ENCODE assay signal across 29 mouse cellular contexts in genomic region chr16:92039966-92040365, GRCm38 (mm10). TPM values are rescaled to one million over a fixed set of nuclear protein-coding genes. Genes with fewer than 3 reads are reported as not detected.
A peak's percentile ranks its signal among the peaks of the same experiment; 100 is the strongest.
DNase-seq lines count a peak whose midpoint lies in the region; ATAC-seq and TF ChIP-seq lines count a peak whose summit lies in the region.
"Had no signal": no experiment of that assay in that cellular context is flagged by ENCODE, and none has a peak within 500 bp of the region (broad histone marks: within the 10 kb centered on the region; RNA-seq: fewer than 3 reads in every experiment).

No protein-coding gene starts in this region.

- no peaks in the 10 kb centered on the region for H3K36me3 ChIP-seq in intestine, postnatal 0 days (ENCODE audit: control insufficient read depth, insufficient read depth)
- H3K36me3 ChIP-seq in intestine, embryonic 15.5 days: no peaks in the 10 kb centered on the region
- no peaks in the 10 kb centered on the region for H3K36me3 ChIP-seq in stomach, postnatal 0 days (ENCODE audit: control insufficient read depth, insufficient read depth, low read length)
- H3K36me3 ChIP-seq: embryonic facial prominence, embryonic 12.5 days; embryonic facial prominence, embryonic 15.5 days; heart, embryonic 10.5 days; heart, embryonic 13.5 days had no signal

- no peak for ATAC-seq in intestine, postnatal 0 days
- ATAC-seq in intestine, embryonic 15.5 days: no peak
- no peak for ATAC-seq in stomach, postnatal 0 days (ENCODE audit: low FRiP score, low TSS enrichment)
- ATAC-seq: CD4-positive, CD25-positive, alpha-beta regulatory T cell, adult 4 months; forebrain, embryonic 14.5 days; forebrain, postnatal 0 days; hindbrain, postnatal 0 days; inflammation-experienced regulatory T-cells, adult 6 months had no signal

- WGBS in intestine, postnatal 0 days: 96% methylated on average over 11 of the region's 11 CpGs
- WGBS in intestine, embryonic 15.5 days: 95% methylated on average over 11 of the region's 11 CpGs
- 95% methylated on average over 11 of the region's 11 CpGs for WGBS in stomach, postnatal 0 days

- 0 out of 2 replicates have a peak overlapping the region, but pooled peaks have one; percentile 50 for H3K27ac ChIP-seq in intestine, postnatal 0 days (ENCODE audit: low read depth, low read length)
- H3K27ac ChIP-seq in intestine, embryonic 15.5 days: no peak overlapping the region
- H3K27ac ChIP-seq in stomach, postnatal 0 days (replicated peaks): no peak overlapping the region
- H3K27ac ChIP-seq: embryonic facial prominence, embryonic 12.5 days; embryonic facial prominence, embryonic 15.5 days; gastrocnemius, adult 2 months; heart, embryonic 10.5 days; heart, embryonic 13.5 days; hindbrain, embryonic 14.5 days; hindbrain, postnatal 0 days had no signal

- DNase-seq in ES-CJ7 (ENCODE audit: low read depth, low spot score) (peak; percentile 34), R1 (ENCODE audit: low read depth, low spot score) (peak; percentile 54)
- no peak for DNase-seq in stomach, postnatal 0 days (ENCODE audit: low spot score)
- no peak for DNase-seq in layer of hippocampus, postnatal 25 days (ENCODE audit: extremely low spot score in 1 of 2, low spot score in 1 of 2)
- DNase-seq: adrenal gland, adult 2 months; adrenal gland, postnatal 14 days; cerebellum, adult 11-12 months; cerebellum, adult 9-10 months; cerebellum, postnatal 25 days; forebrain, postnatal 0 days; gastrocnemius, adult 2 months; gastrocnemius, postnatal 14 days; heart, adult 18-20 months; heart, postnatal 14 days; heart, postnatal 4 days had no signal

- no peak for TF ChIP-seq EP300 in stomach, postnatal 0 days (optimal IDR thresholded peaks at IDR 0.05)

- H3K4me1 ChIP-seq in intestine, postnatal 0 days (replicated peaks; ENCODE audit: control insufficient read depth, insufficient read depth, low read length): no peaks in the 10 kb centered on the region; the same call in 1 of the 2 replicates
- no peaks in the 10 kb centered on the region for H3K4me1 ChIP-seq in intestine, embryonic 15.5 days (replicated peaks)
- no peaks in the 10 kb centered on the region for H3K4me1 ChIP-seq in stomach, postnatal 0 days (replicated peaks; ENCODE audit: control insufficient read depth, insufficient read depth)
- H3K4me1 ChIP-seq: embryonic facial prominence, embryonic 12.5 days; embryonic facial prominence, embryonic 15.5 days had no signal

- no peak for TF ChIP-seq CTCF in intestine, postnatal 0 days (IDR thresholded peaks at IDR 0.05; ENCODE audit: low read depth)
- peak; percentile 11; the same call in 1 of the 2 replicates for TF ChIP-seq CTCF in stomach, postnatal 0 days (IDR thresholded peaks at IDR 0.05; ENCODE audit: low read depth)

- H3K4me2 ChIP-seq in intestine, postnatal 0 days (replicated peaks; ENCODE audit: low read depth): no peak overlapping the region
- H3K4me2 ChIP-seq in intestine, embryonic 15.5 days (replicated peaks): no peak overlapping the region
- H3K4me2 ChIP-seq in stomach, postnatal 0 days (replicated peaks; ENCODE audit: low read depth): no peak overlapping the region
- H3K4me2 ChIP-seq: embryonic facial prominence, embryonic 12.5 days; embryonic facial prominence, embryonic 15.5 days; heart, embryonic 13.5 days; hindbrain, embryonic 14.5 days had no signal

- H3K27me3 ChIP-seq in intestine, postnatal 0 days (replicated peaks; ENCODE audit: control insufficient read depth, insufficient read depth, low read length): no peaks in the 10 kb centered on the region
- no peaks in the 10 kb centered on the region for H3K27me3 ChIP-seq in intestine, embryonic 15.5 days (replicated peaks)
- H3K27me3 ChIP-seq in stomach, postnatal 0 days (ENCODE audit: control insufficient read depth, insufficient read depth, low read length): no peaks in the 10 kb centered on the region
- H3K27me3 ChIP-seq: embryonic facial prominence, embryonic 12.5 days; embryonic facial prominence, embryonic 15.5 days; heart, embryonic 13.5 days had no signal

- H3K9me3 ChIP-seq in intestine, postnatal 0 days (ENCODE audit: control insufficient read depth): no peaks in the 10 kb centered on the region
- H3K9me3 ChIP-seq in intestine, embryonic 15.5 days: no peaks in the 10 kb centered on the region
- H3K9me3 ChIP-seq in stomach, postnatal 0 days (ENCODE audit: control insufficient read depth, low read length): no peaks in the 10 kb centered on the region
- H3K9me3 ChIP-seq: embryonic facial prominence, embryonic 12.5 days; embryonic facial prominence, embryonic 15.5 days; heart, embryonic 10.5 days had no signal

- no peak overlapping the region for H3K4me3 ChIP-seq in intestine, postnatal 0 days (ENCODE audit: low read depth, low read length)
- no peak overlapping the region for H3K4me3 ChIP-seq in intestine, embryonic 15.5 days (replicated peaks)
- H3K4me3 ChIP-seq in stomach, postnatal 0 days (ENCODE audit: low read depth, low read length): no peak overlapping the region
- H3K4me3 ChIP-seq: embryonic facial prominence, embryonic 12.5 days; embryonic facial prominence, embryonic 15.5 days; gastrocnemius, adult 2 months; heart, embryonic 10.5 days; heart, embryonic 13.5 days had no signal

- H3K9ac ChIP-seq in intestine, postnatal 0 days (ENCODE audit: low read depth, low read length): no peak overlapping the region
- H3K9ac ChIP-seq in intestine, embryonic 15.5 days: no peak overlapping the region
- no peak overlapping the region for H3K9ac ChIP-seq in stomach, postnatal 0 days (ENCODE audit: low read length)
- H3K9ac ChIP-seq: embryonic facial prominence, embryonic 12.5 days; embryonic facial prominence, embryonic 15.5 days; forebrain, postnatal 0 days; heart, embryonic 13.5 days; hindbrain, embryonic 14.5 days had no signal

RNA-seq across cellular contexts. Expression of gene Mrps6, which starts 18.1 kb away (rescaled TPM):
- polyA plus RNA-seq in intestine, postnatal 0 days (2015; fragmentation: Nextera tagmentation; extraction: Ambion mirVana): 71.4 and 76.6 TPM in 2 replicates
- 105 and 107 TPM in 2 replicates for polyA plus RNA-seq in intestine, embryonic 15.5 days (2015; fragmentation: Nextera tagmentation; extraction: Ambion mirVana)
- 86.6 and 91.6 TPM in 2 replicates for polyA plus RNA-seq in stomach, postnatal 0 days (2015; fragmentation: Nextera tagmentation; extraction: Ambion mirVana)
- 10 to 100 TPM; 43.2 to 54.9 TPM for total RNA-seq in layer of hippocampus, postnatal 25 days (2021)

RNA-seq across cellular contexts. Expression of gene Gm49711, which starts 18.1 kb away (rescaled TPM):
- not detected in 2 replicates for polyA plus RNA-seq in intestine, postnatal 0 days (2015; fragmentation: Nextera tagmentation; extraction: Ambion mirVana)
- not detected in 2 replicates for polyA plus RNA-seq in intestine, embryonic 15.5 days (2015; fragmentation: Nextera tagmentation; extraction: Ambion mirVana)
- polyA plus RNA-seq in stomach, postnatal 0 days (2015; fragmentation: Nextera tagmentation; extraction: Ambion mirVana): 0.08 and 0.17 TPM in 2 replicates
- under 1 TPM; 0.25 to 0.33 TPM for total RNA-seq in layer of hippocampus, postnatal 25 days (2021)
- total RNA-seq: adrenal gland, adult 2 months; adrenal gland, postnatal 14 days; common myeloid progenitor, adult 5-6 weeks; ES-E14; forebrain, postnatal 0 days; gastrocnemius, adult 2 months; gastrocnemius, postnatal 14 days; heart, adult 18-20 months; heart, postnatal 14 days; heart, postnatal 4 days; hindbrain, postnatal 0 days had no signal
- polyA plus RNA-seq: CD4-positive, CD25-positive, alpha-beta regulatory T cell, adult 4 months; heart, embryonic 10.5 days; heart, embryonic 16.5 days; inflammation-experienced regulatory T-cells, adult 6 months had no signal

RNA-seq across cellular contexts. Expression of gene Slc5a3, which starts 18.2 kb away (rescaled TPM):
- polyA plus RNA-seq in intestine, postnatal 0 days (2015; fragmentation: Nextera tagmentation; extraction: Ambion mirVana): 1.1 TPM in 2 replicates
- polyA plus RNA-seq in intestine, embryonic 15.5 days (2015; fragmentation: Nextera tagmentation; extraction: Ambion mirVana): 4.4 and 4.6 TPM in 2 replicates
- polyA plus RNA-seq in stomach, postnatal 0 days (2015; fragmentation: Nextera tagmentation; extraction: Ambion mirVana): 1.7 and 1.9 TPM in 2 replicates
- 10 to 100 TPM; 23.9 to 32.1 TPM for total RNA-seq in layer of hippocampus, postnatal 25 days (2021)

Comparison
In these comparisons a context has a peak if more than half of its experiments do, and no peak if none do; other contexts are left out.
1. DNase-seq: peak in ES-CJ7 (single experiment) and R1 (single experiment); none in stomach, postnatal 0 days (single experiment) and layer of hippocampus, postnatal 25 days (0 of 2).